Mouse (Mus musculus) kidney, adult 8-10 months (tissue): Measurements from ENCODE around the gene Prkcb.

Source experiments
- DNase-seq, 2 experiments: peaks; one replicate each; pipeline ENCODE4 v3.0.0; 2022

The Prkcb gene

GRCm38 (mm10) chr7:122372349-122372748 lies 83.8 kb downstream of the Prkcb start:
- DNase-seq = no peak

GRCm38 (mm10) chr7:122376845-122377244 lies 88.3 kb downstream of the Prkcb start:
- DNase-seq = no peak

GRCm38 (mm10) chr7:122377967-122378366 lies 89.4 kb downstream of the Prkcb start:
- no peak for DNase-seq

- DNase-seq = no peak
Observed at GRCm38 (mm10) chr7:122378473-122378872, 89.9 kb downstream of the Prkcb start.

- no peak for DNase-seq
Observed at GRCm38 (mm10) chr7:122379292-122379691, 90.7 kb downstream of the Prkcb start.

GRCm38 (mm10) chr7:122380336-122381130 lies 92.0 kb downstream of the Prkcb start:
- no peak for DNase-seq

GRCm38 (mm10) chr7:122381560-122381959 lies 93.0 kb downstream of the Prkcb start:
- no peak for DNase-seq

GRCm38 (mm10) chr7:122383260-122383659 lies 94.7 kb downstream of the Prkcb start:
- no peak for DNase-seq

GRCm38 (mm10) chr7:122384891-122385290 lies 96.3 kb downstream of the Prkcb start:
- DNase-seq = no peak

GRCm38 (mm10) chr7:122386567-122386966 lies 98.0 kb downstream of the Prkcb start:
- DNase-seq = no peak

GRCm38 (mm10) chr7:122387896-122388295 lies 99.3 kb downstream of the Prkcb start:
- no peak for DNase-seq

- no peak for DNase-seq
Observed at GRCm38 (mm10) chr7:122388858-122389257, 100.3 kb downstream of the Prkcb start.

GRCm38 (mm10) chr7:122389633-122390032 lies 101.1 kb downstream of the Prkcb start:
- no peak for DNase-seq

- no peak for DNase-seq
Observed at GRCm38 (mm10) chr7:122390200-122390599, 101.6 kb downstream of the Prkcb start.

GRCm38 (mm10) chr7:122390683-122391082 lies 102.1 kb downstream of the Prkcb start:
- no peak for DNase-seq

GRCm38 (mm10) chr7:122391382-122391781 lies 102.8 kb downstream of the Prkcb start:
- DNase-seq = no peak

- no peak for DNase-seq
Observed at GRCm38 (mm10) chr7:122393964-122394363, 105.4 kb downstream of the Prkcb start.

GRCm38 (mm10) chr7:122395159-122395975 lies 106.8 kb downstream of the Prkcb start:
- DNase-seq = no peak

- DNase-seq = no peak
Observed at GRCm38 (mm10) chr7:122395976-122396315, 107.4 kb downstream of the Prkcb start.

GRCm38 (mm10) chr7:122397699-122398098 lies 109.1 kb downstream of the Prkcb start:
- DNase-seq = no peak

- DNase-seq = no peak
Observed at GRCm38 (mm10) chr7:122402041-122402440, 113.5 kb downstream of the Prkcb start.

- DNase-seq = no peak
Observed at GRCm38 (mm10) chr7:122403343-122403742, 114.8 kb downstream of the Prkcb start.

GRCm38 (mm10) chr7:122404571-122405393 lies 116.2 kb downstream of the Prkcb start:
- DNase-seq = no peak
